Mouse (Mus musculus): ENCODE data around the gene Dnah17.

- no peak for TF ChIP-seq CTCF (IDR thresholded peaks at IDR 0.05; ENCODE audit: low read depth)
- TF ChIP-seq EP300 (IDR thresholded peaks at IDR 0.05; ENCODE audit: low read depth), result no peak
These were observed 12.2 kb upstream of the Dnah17 start for GRCm38 (mm10) chr11:118142547-118143165.

Data from liver, postnatal 0 days (tissue).